Mouse (Mus musculus): ENCODE results near the gene Gm20517. TPM values are rescaled to one million over a fixed set of nuclear protein-coding genes. Genes with fewer than 3 reads are reported as not detected.

Gene Gm20517
- polyA plus RNA-seq, 1 experiment from 2014 or later = 1.7 TPM

- peak overlapping the region; percentile 93 for H3K4me2 ChIP-seq (replicated peaks; ENCODE audit: low read depth, low read length)
- under 1% methylated on average over 70 of the region's 70 CpGs for WGBS
- H3K36me3 ChIP-seq (ENCODE audit: control insufficient read depth, insufficient read depth, low read length) = 0 out of 2 replicates have a peak, but pooled peaks cover 3% of the 10 kb centered on the region
- H3K4me3 ChIP-seq (ENCODE audit: low read depth, low read length) = peak overlapping the region; percentile 83
- ATAC-seq (ENCODE audit: low FRiP score) = peak; percentile 92
- no peaks in the 10 kb centered on the region for H3K9me3 ChIP-seq (ENCODE audit: control insufficient read depth, low read length)
- peak overlapping the region; percentile 86 for H3K9ac ChIP-seq (ENCODE audit: low read depth, low read length)
- peak; percentile 98 for DNase-seq (ENCODE audit: low spot score)
- peak overlapping the region; percentile 81 for H3K27ac ChIP-seq (ENCODE audit: low read depth, low read length)
- H3K4me1 ChIP-seq (replicated peaks; ENCODE audit: control insufficient read depth, insufficient read depth, low read length) = peaks cover 9% of the 10 kb centered on the region
- no peaks in the 10 kb centered on the region for H3K27me3 ChIP-seq (ENCODE audit: control insufficient read depth, insufficient read depth, low read length)
These were observed 76.3 kb downstream of the Gm20517 start for GRCm38 (mm10) chr17:47687409-47688343.

DNA sequence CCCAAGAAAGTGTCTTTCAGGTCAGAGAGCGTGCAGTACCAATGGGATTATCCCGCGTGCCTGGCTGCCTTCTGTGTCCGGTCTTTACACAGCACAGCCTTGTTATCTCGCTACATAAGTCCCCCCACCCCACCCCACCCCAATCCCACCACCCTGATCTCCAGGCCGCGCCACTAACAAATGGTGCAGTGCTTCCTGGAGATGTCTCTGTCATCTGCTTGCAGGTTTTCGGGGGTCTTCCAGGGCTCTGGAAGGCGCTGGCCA is 76.9 kb downstream of the Gm20517 start, which contains the start of gene Tomm6:
Tomm6 (minus strand) TSS at position 43 of the 264 bp plus-strand sequence.
- Histone ChIP-seq H3K9ac (ENCODE audit: low read depth, low read length) (peak within 1 kb of the TSS; percentile 86), H3K9me3 (ENCODE audit: control insufficient read depth, low read length) (no peaks in the 10 kb centered on the region), H3K4me3 (ENCODE audit: low read depth, low read length) (peak within 1 kb of the TSS; percentile 83), H3K36me3 (ENCODE audit: control insufficient read depth, insufficient read depth, low read length) (0 out of 2 replicates have a peak, but pooled peaks cover 3% of the 10 kb centered on the region), H3K27me3 (ENCODE audit: control insufficient read depth, insufficient read depth, low read length) (no peaks in the 10 kb centered on the region), H3K4me1 (replicated peaks; ENCODE audit: control insufficient read depth, insufficient read depth, low read length) (peaks cover 9% of the 10 kb centered on the region), H3K4me2 (replicated peaks; ENCODE audit: low read depth, low read length) (peak within 1 kb of the TSS; percentile 93), H3K27ac (ENCODE audit: low read depth, low read length) (peak within 1 kb of the TSS; percentile 81)
- DNase-seq (ENCODE audit: low spot score) (no peak), ATAC-seq (ENCODE audit: low FRiP score) (no peak)
- WGBS = 0% methylated on average over 9 of the region's 9 CpGs

DNA sequence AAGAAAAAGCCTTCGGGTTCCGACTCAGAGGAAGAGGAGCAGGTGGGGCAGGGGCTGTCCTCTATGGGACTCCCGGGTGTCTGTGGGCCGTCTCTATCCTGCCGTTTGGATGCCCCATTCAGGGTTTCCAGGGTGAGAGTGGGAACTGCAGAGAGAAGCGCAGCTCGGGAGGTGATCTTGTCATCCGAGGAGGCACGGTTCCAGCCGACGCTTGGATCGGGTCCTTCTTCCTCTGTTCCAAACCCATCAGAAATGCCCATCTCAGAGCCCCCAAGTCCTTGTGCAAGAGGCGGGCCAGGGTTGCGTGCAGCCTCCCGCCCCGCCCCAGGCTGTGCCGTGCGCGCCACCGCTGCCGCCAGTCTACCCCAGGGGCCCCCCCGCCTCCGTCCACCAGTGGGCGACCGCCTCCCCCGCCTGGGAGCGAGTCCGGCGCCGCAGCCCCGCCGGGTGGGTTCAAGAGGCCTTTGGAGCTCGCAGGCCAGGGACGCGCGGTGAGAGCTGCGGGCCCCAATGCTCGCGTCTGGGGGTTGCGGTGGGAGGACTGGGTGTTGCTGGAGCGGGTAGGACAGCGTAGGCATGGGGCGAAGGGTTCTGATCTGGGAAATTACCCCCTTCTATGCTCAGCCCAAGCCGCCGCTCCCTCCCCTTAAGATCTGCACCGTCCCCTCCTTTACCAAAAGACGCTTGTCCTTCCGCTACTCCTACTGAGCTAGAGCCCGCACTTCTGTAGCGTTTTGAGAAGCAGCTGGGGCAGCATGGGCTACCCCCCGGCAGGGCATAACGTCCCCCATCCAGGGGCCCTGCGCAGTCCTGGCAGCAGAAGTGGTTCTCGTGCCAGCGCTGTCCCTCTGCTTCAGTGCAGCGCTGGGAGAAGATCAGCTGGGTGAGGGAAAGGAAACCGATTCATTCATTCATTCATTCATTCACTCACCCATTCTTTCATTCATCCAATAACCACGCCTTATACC is 77.5 kb downstream of the Gm20517 start, which contains the start of gene Frs3:
Frs3 (plus strand) TSS at position 423 of the 968 bp plus-strand sequence.
- H3K27ac ChIP-seq (ENCODE audit: low read depth, low read length) = peak within 1 kb of the TSS; percentile 81
- no peaks in the 10 kb centered on the region for H3K9me3 ChIP-seq (ENCODE audit: control insufficient read depth, low read length)
- WGBS = 2% methylated on average over 56 of the region's 58 CpGs
- DNase-seq (ENCODE audit: low spot score) (peak; percentile 78), ATAC-seq (ENCODE audit: low FRiP score) (peak; percentile 66)
- H3K27me3 ChIP-seq (ENCODE audit: control insufficient read depth, insufficient read depth, low read length) = no peaks in the 10 kb centered on the region
- 0 out of 2 replicates have a peak, but pooled peaks cover 3% of the 10 kb centered on the region for H3K36me3 ChIP-seq (ENCODE audit: control insufficient read depth, insufficient read depth, low read length)
- peaks cover 9% of the 10 kb centered on the region for H3K4me1 ChIP-seq (replicated peaks; ENCODE audit: control insufficient read depth, insufficient read depth, low read length)
- peak within 1 kb of the TSS; percentile 83 for H3K4me3 ChIP-seq (ENCODE audit: low read depth, low read length)
- H3K4me2 ChIP-seq (replicated peaks; ENCODE audit: low read depth, low read length) = peak within 1 kb of the TSS; percentile 93
- H3K9ac ChIP-seq (ENCODE audit: low read depth, low read length) = peak within 1 kb of the TSS; percentile 86

- ATAC-seq (ENCODE audit: low FRiP score) (no peak), DNase-seq (ENCODE audit: low spot score) (no peak)
- H3K27ac ChIP-seq (ENCODE audit: low read depth, low read length) = no peak overlapping the region
- no peak overlapping the region for H3K9ac ChIP-seq (ENCODE audit: low read depth, low read length)
- H3K4me2 ChIP-seq (replicated peaks; ENCODE audit: low read depth, low read length) = no peak overlapping the region; the same call in 1 of the 2 replicates
- H3K36me3 ChIP-seq (ENCODE audit: control insufficient read depth, insufficient read depth, low read length) = no peaks in the 10 kb centered on the region
- H3K4me3 ChIP-seq (ENCODE audit: low read depth, low read length) = no peak overlapping the region
- H3K4me1 ChIP-seq (replicated peaks; ENCODE audit: control insufficient read depth, insufficient read depth, low read length) = peaks cover 9% of the 10 kb centered on the region
- WGBS = 78% methylated on average over 7 of the region's 8 CpGs
- H3K27me3 ChIP-seq (ENCODE audit: control insufficient read depth, insufficient read depth, low read length) = no peaks in the 10 kb centered on the region
- H3K9me3 ChIP-seq (ENCODE audit: control insufficient read depth, low read length) = no peaks in the 10 kb centered on the region
These were observed 78.5 kb downstream of the Gm20517 start for GRCm38 (mm10) chr17:47689894-47690293.

DNA sequence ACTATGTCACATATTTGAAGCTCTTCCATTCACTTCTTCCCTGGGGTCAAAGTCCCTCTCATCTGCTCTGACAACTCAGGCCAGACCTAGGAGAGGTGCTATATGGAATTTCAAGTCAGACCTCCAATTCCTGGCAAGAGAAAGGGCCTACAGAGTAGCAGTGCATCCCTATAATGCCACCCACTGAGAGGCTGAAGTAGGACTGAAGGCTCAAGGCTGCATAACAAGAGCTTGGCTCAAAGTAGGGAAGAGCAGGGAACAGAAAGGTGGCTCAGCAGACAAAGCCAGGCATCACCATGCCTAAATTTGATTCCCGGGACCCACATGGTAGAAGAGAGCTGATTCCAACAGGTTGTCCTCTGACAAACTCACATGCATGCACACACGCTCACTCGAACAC is 80.3 kb downstream of the Gm20517 start:
- Histone ChIP-seq H3K9me3 (ENCODE audit: control insufficient read depth, low read length) (no peaks in the 10 kb centered on the region), H3K27ac (ENCODE audit: low read depth, low read length) (no peak overlapping the region), H3K9ac (ENCODE audit: low read depth, low read length) (no peak overlapping the region), H3K4me1 (replicated peaks; ENCODE audit: control insufficient read depth, insufficient read depth, low read length) (peaks cover 9% of the 10 kb centered on the region), H3K4me3 (ENCODE audit: low read depth, low read length) (no peak overlapping the region), H3K36me3 (ENCODE audit: control insufficient read depth, insufficient read depth, low read length) (no peaks in the 10 kb centered on the region), H3K27me3 (ENCODE audit: control insufficient read depth, insufficient read depth, low read length) (no peaks in the 10 kb centered on the region), H3K4me2 (replicated peaks; ENCODE audit: low read depth, low read length) (0 out of 2 replicates have a peak overlapping the region, but pooled peaks have one; percentile 5)
- no peak for ATAC-seq (ENCODE audit: low FRiP score)
- DNase-seq (ENCODE audit: low spot score) = no peak
- 88% methylated on average over 3 of the region's 3 CpGs for WGBS

GRCm38 (mm10) chr17:47693671-47694441 is 82.5 kb downstream of the Gm20517 start:
- peak overlapping the region; percentile 77 for H3K9ac ChIP-seq (ENCODE audit: low read depth, low read length)
- peak overlapping the region; percentile 42; the same call in 1 of the 2 replicates for H3K27ac ChIP-seq (ENCODE audit: low read depth, low read length)
- peaks cover 3% of the 10 kb centered on the region for H3K4me1 ChIP-seq (replicated peaks; ENCODE audit: control insufficient read depth, insufficient read depth, low read length)
- peak overlapping the region; percentile 62 for H3K4me3 ChIP-seq (ENCODE audit: low read depth, low read length)
- peak overlapping the region; percentile 76 for H3K4me2 ChIP-seq (replicated peaks; ENCODE audit: low read depth, low read length)
- no peaks in the 10 kb centered on the region for H3K9me3 ChIP-seq (ENCODE audit: control insufficient read depth, low read length)
- H3K27me3 ChIP-seq (ENCODE audit: control insufficient read depth, insufficient read depth, low read length) = no peaks in the 10 kb centered on the region
- no peaks in the 10 kb centered on the region for H3K36me3 ChIP-seq (ENCODE audit: control insufficient read depth, insufficient read depth, low read length)
- ATAC-seq (ENCODE audit: low FRiP score) (no peak), DNase-seq (ENCODE audit: low spot score) (no peak)
- WGBS = 38% methylated on average over 13 of the region's 13 CpGs

DNA sequence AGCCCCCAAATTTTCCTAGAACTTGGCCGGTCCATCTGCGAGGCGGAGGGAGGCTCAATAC is 82.9 kb downstream of the Gm20517 start, which contains the start of gene Gm21981:
Gm21981 (minus strand) TSS at position 14 of the 61 bp plus-strand sequence.
- Histone ChIP-seq H3K27me3 (ENCODE audit: control insufficient read depth, insufficient read depth, low read length) (no peaks in the 10 kb centered on the region), H3K9me3 (ENCODE audit: control insufficient read depth, low read length) (no peaks in the 10 kb centered on the region), H3K4me1 (replicated peaks; ENCODE audit: control insufficient read depth, insufficient read depth, low read length) (peaks cover 2% of the 10 kb centered on the region), H3K27ac (ENCODE audit: low read depth, low read length) (peak within 1 kb of the TSS; percentile 42), H3K4me3 (ENCODE audit: low read depth, low read length) (peak within 1 kb of the TSS; percentile 62), H3K9ac (ENCODE audit: low read depth, low read length) (peak within 1 kb of the TSS; percentile 77), H3K4me2 (replicated peaks; ENCODE audit: low read depth, low read length) (peak within 1 kb of the TSS; percentile 76), H3K36me3 (ENCODE audit: control insufficient read depth, insufficient read depth, low read length) (no peaks in the 10 kb centered on the region)
- 0% methylated on average over 3 of the region's 3 CpGs for WGBS
- ATAC-seq (ENCODE audit: low FRiP score) (no peak), DNase-seq (ENCODE audit: low spot score) (no peak)
